Mouse (Mus musculus) v-Abl transformed pro-B cells (cell line): ENCODE data around the gene Ubqln1.

Source experiments
- in situ Hi-C, 2 experiments: fragments of 400-800 bp; cut with MboI; formaldehyde crosslinking; loops; one replicate each; pipeline ENCODE4 v1.15.1; 2025; ENCODE audit not compliant: unreplicated experiment in 2 of 2

The Ubqln1 gene

DNA sequence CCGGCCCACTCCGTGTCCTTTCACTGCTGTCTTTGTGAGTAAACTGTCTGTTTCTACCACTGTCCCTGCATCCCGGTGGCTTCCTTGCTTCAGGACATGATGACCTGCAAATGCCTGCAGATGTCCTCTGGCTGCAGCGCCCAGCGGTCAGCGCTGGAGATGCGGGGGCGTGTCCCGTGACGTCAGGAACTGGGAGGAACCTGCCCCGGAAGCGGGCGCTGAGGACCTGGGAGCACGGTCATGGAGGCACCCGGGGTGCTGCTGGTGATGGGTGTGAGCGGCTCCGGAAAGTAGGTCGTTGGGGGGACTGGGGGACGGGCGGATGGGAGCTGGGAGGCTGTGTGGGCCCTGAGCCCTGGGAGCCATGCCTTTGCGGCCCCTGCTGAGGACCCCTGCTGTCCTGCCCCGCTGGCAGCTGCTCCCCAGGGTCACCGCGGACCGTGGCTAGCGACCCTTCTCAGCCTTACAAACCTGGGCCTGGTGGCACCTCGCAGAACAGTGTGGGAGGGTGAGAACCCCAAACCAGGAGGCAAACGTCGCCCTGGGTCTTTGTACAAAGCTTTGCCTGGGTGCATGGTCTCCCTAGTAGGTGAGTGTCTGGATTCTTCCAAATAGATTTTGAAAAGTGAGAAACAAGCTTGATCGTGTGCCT lies 57.9 kb downstream of the Ubqln1 start, which contains the start of gene Idnk:
TSS of gene Idnk (plus strand) at position 203 of the 652 bp plus-strand sequence.
- in situ Hi-C loops, result loop anchor here (5.0 to 25.0 kb wide), 4 partner anchors 230 to 1655 kb away; partner anchors contain the start of genes 2210016F16Rik (in 2 of the 2), Gm49354 (in 1 of the 2) and Tut7 (in 1 of the 2)

DNA sequence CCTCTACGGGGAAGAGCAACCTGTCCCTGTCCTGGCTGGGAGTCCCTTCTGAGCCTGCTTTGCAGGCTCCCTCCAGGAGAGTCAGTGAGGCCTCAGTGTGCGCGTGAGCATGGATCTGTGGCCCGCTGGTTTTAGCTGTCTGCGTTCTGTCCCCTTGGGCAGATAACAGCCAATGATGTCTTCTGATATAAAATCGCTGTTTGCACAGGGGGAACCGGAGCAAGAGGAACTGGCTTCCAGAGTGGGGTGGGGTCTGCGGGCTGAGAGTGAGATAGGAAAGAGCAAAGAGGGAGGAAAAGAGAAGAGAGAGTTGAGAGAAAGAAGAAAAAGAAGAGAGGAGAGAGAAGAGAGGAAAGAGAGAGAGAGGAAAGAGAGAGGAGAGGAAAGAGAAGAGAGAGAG lies 58.4 kb downstream of the Ubqln1 start:
- in situ Hi-C loops, result loop anchor here (5.0 to 25.0 kb wide), 4 partner anchors 230 to 1655 kb away; partner anchors contain the start of genes 2210016F16Rik (in 2 of the 2), Gm49354 (in 1 of the 2) and Tut7 (in 1 of the 2)

DNA sequence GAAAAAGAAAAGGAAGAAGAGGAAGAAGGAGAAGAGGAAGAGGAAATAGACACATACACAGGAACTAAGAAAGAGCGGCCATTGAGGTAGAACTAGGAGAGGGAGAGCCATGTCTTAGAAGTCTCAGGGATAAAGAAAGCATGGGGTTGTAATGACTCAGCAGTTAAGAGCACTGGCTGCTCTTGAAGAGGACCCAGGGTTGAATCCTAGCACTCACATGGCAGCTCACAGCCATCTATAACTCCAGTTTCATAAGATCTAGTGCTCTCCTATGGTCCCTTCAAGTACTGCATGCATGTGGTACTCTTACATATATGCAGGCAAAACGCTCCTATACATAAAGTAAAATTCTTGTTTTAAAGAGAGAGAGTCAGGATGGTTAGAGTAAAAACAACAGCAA lies 59.4 kb downstream of the Ubqln1 start:
- in situ Hi-C loops, result loop anchor here (5.0 to 25.0 kb wide), 4 partner anchors 231 to 1656 kb away; partner anchors contain the start of genes 2210016F16Rik (in 2 of the 2), Gm49354 (in 1 of the 2) and Tut7 (in 1 of the 2)

DNA sequence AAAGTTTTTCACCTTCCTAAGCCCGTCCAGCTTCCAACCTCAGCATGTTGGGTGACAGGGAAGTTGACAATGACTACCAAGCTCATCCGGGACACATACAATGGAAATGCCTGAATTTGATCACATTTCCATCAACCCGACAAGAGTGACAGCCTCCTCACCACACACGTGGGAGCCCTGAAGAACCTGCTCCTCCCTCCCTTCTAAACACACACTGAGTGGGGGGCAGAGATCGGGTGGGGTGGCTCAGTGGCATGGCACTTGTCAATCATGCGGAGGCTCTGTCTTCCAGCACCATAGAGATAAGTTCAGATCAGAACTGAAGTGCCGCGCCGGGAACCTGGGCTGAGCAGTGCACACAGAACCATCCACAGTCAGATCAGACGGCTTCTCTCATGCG lies 65.0 kb downstream of the Ubqln1 start:
- in situ Hi-C loops, result loop anchor here (25.0 kb wide), 2 partner anchors 1637 to 1662 kb away; partner anchors contain the start of genes Gm49354 (in 1 of the 2) and Tut7 (in 1 of the 2)

DNA sequence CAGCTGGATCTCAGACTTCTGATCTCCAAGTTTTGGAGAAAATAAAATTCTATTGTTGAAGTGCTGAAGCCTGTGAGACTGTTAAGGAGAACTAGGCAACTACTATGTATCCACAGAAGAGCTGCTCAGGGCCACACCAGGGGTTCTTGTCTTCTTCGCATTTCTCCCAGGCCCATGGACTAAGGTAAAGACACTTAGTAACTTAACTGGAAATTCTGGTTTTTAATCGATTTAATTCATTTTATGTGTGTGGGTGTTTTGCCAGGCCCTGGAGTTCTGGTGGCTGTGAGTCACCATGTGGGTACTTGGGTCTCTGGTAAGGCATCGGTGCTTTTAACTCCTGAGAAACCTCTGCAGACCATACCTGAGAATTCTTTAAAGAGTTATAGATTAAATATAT lies 65.8 kb downstream of the Ubqln1 start:
- in situ Hi-C loops, result loop anchor here (5.0 to 25.0 kb wide), 3 partner anchors 438 to 1663 kb away; partner anchors contain the start of genes Gm49354 (in 1 of the 2) and Tut7 (in 1 of the 2)

DNA sequence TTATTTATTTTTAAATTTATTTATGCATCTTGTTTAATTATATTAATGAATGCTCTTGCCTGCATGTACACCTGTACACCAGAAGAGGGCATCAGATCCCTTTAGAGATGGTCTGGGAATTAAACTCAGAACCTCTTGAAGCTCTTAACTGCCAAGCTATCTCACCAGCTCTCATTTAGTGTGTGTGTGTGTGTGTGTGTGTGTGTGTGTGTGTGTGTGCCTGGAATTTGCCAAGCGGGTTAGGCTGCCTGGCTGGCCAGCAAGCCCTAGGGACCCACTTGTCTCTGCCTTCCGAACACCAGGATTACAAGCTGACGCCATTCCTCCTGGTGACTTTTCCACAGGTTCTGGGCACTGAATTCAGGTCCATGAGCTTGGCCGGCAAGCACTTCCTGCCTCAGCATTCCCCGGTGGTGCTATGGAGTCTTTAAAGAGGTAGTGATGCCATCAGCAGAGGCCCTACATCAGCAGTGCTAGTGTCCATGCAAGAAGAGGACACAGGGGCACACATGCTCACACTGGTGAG lies 66.4 kb downstream of the Ubqln1 start:
- in situ Hi-C loops, result loop anchor here in 1 of 2 experiments (5.0 kb wide), 1 partner anchor 438 kb away; no protein-coding TSS in a partner anchor

DNA sequence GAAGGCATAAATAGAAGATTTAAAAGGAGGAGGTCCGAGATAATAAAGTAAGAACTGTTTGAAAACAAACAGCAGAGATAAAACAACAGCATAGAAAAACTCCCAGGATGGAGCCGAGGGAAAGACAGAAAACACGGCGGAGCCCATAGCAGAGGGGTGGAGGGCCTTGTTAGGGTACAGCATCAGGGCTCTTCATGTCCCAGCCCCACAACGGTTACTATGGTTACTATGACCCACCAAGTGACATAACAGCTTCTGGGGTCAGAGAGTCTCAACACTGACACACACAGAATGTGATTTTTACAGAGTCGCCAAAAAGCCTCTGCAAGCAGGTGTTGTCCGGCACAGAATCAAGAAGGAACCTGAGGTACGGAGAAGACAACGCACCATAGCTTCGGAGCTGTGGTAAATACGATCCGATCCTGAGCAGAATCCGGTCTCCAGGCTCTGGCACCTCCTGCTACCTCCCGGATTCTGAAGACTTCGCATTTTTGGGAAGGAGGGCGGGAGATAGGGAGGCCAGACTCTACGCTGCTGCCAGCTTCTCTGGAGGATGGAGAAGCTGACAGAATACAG lies 67.1 kb downstream of the Ubqln1 start:
- in situ Hi-C loops, result loop anchor here in 1 of 2 experiments (5.0 kb wide), 1 partner anchor 439 kb away; no protein-coding TSS in a partner anchor

DNA sequence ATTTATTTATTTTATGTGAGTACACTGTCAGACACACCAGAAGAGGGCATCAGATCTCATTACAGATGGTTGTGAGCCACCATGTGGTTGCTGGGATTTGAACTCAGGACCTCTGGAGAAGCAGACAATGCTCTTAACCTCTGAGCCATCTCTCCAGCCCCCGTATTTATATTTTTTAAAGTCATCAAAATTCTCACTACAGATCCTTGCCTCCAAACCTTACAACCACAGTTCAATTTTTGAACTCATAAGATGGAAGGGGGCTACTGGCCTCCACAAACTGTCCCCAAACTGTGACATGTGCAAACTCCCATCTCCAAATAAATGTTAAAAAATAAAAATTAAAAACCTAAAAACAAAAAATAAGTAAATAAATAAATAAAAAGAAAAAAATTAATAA lies 67.7 kb downstream of the Ubqln1 start:
- in situ Hi-C loops, result loop anchor here in 1 of 2 experiments (5.0 kb wide), 1 partner anchor 440 kb away; no protein-coding TSS in a partner anchor

DNA sequence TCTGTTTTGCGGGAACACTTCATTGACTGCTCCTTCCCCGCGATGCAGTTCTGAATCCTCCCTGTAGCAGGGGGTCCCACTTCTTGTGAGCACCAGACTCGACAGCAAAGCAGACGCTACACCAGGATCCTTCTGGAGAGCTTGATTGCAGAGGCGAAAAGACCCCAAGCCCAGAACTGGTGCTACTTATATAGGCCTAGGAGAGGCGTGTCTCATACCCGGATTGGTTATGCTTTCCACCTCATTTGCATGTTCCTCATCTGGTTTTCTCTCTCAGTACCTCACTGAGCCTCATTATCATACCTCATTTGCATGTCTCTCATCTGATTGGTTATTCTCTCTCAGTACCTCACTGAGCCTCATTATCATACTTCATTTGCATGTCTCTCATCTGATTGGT lies 68.8 kb downstream of the Ubqln1 start:
- in situ Hi-C loops, result loop anchor here in 1 of 2 experiments (5.0 kb wide), 1 partner anchor 441 kb away; no protein-coding TSS in a partner anchor

DNA sequence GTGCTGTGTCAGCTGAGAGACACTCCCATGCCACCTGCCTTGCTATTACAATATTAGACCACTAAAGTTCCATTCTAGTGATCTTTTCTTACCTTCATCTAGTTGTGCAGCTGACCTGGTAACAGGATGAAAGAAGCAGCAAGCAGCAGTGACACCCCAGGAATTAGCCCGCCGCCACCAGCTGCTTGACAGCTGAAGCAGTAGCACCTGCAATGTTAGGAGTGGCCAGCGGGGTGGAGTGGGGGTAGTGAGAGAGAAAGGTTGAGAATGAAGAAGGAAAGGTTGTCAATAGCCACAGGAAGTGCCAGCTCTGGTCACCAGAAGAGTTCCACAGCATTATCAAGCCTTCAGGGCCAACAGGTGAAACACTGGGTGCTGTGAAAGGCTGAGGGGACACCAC lies 83.8 kb downstream of the Ubqln1 start:
- in situ Hi-C loops, result no loop called here

DNA sequence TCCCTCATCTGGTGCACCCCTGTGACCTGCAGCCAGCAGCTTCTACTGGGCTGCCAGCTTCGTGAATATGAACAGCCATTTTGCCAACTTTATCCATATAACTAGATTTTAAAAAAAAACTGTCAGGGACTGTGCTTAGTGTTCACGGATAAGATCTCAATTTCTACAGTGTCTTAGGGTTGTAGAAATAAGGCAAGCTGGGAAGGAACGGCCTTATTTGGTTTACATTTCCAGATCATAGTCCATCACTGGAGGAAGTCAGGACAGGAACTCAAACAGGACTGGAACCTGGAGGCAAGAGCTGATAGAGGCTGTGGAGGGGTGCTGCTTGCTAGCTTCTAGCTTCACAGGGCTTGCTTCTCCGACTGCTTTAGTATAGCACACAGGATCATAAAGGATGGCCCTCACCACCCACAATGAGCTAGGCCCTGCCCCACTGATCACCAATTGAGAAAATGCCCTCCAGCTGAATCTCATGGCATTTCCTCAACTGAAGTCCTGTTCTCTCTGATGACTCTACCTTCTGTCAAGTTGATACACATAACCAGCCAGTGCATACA lies 85.7 kb downstream of the Ubqln1 start:
- in situ Hi-C loops, result no loop called here

DNA sequence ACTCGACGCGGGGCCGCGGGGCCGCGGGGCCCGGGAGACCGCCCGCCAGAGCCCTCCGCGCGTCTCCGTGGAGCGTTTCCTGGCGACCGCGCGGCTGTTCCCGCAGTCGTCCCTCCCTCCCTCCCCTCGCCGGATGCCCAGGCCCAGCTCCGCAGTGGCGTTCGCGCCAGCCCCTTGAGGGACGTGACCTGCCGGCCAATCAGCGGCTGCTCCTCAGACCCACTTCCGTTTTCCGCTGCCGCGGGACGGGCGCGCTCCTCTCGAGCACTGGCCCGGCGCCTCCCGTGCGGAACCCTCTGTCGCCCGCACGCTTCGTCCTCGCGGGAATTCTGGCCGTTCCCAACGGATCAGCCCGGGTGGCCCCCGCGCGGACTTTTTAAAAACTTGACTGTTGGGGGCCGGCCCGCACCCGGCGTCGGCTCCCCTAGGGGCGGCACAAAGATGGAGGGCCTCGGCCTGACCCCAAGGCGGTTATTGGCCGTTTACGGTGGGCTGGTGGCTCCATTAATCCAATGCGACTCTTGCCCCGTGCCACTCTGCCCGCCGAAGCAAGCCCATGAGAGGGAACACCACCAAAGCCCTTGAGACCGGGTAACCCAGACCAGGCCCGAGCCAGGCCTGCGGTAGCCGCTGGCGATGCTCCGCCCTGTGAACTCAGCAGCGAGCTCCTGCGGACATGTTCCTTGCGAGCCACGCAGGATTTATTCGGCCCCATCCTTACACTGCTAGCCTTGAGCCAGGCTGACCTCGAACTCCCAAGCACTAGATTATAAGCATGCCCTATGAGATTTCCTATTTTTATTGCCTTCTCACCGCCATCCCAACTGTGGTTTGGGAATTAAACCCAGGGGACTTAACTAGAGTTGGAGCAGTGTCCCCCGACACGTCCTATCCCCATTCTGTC lies 86.4 kb downstream of the Ubqln1 start:
- in situ Hi-C loops, result no loop called here

DNA sequence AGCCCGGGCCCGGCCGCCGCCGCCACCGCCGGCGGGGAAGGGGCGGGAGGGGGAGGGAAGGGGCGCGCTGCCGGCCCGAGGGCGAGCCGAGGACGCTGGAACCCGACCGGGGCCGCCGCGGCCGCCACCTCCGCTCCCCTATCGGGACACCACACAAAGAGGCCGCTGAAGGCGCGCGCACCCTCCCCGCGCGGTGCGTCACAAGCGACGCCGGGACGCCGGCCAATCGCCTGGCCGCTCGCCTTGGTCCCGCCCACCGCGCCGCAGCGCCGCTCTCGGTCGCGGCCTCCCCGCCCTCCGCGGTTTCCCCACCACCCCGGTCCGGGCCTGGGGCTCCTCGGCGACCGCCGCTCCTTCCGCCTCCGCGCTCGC lies 87.1 kb downstream of the Ubqln1 start, which contains the start of gene Hnrnpa0:
TSS of gene Hnrnpa0 (minus strand) at position 161 of the 372 bp plus-strand sequence.
- in situ Hi-C loops, result no loop called here

DNA sequence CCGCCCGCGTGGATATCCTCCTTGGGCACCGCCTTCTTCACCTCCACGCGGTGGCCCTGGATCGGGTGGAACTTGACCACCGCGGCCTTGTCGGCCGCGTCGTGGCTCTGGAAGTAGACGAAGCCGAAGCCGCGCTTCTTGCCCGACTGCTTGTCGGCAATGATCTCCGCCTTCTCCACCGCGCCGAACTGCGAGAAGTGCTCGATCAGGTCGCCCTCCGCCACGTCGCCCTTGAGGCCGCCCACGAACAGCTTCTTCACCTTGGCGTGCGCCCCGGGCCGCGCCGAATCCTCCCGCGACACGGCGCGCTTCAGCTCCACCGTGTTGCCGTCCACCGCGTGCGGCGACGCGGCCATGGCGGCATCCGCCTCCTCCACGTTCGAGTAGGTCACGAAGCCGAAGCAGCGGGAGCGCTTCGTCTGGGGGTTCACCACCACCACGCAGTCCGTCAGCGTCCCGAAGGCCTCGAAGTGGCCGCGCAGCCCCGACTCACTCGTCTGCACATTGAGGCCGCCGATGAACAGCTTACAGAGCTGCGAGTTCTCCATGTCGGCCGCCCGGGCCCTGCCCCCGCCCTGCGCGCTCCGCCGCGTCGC lies 87.6 kb downstream of the Ubqln1 start:
- in situ Hi-C loops, result no loop called here

DNA sequence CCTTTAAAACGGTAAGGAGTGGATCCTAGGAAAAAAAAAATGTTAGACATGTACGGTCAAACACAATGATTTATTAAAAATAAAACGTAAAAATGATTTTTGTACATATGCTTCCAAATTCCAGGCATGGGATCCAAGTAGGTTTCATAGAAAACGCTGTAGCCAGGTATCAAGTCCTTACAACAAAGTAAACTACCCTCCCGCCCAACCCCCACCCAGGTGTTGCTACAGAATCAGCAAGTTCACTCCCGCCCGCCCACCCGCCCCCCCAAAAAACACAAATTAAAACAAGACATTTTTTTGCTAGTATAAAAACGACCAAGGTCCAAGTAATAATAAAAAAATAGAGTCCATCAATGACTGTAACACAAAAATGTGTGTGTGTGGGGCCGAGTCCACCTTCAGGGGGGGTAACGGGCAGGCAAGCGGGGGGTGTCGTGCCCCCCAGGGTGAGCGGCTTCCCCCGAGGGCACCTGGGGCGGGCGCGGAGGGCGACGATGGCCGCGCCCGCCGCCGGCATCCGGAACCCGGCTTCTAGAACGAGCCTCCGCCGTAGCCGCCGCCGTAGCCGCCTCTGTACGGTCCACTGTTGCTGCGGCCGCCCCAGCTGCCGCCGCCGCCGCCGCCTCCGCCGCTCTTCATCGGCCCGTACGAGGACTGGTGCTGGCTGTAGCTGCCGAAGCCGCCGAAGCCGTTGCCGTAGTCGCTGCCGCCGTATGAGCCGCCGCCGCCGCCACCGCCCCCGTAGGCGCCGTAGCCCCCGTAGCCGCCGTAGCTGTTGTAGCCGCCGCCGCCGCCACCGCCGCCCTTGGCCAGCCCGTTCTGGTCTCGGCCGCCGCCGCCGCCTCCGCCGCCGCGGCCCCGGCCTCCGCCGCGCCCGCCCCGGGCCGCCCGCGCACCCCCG lies 88.3 kb downstream of the Ubqln1 start:
- in situ Hi-C loops, result no loop called here
